Mouse (Mus musculus): ENCODE data around the gene Foxj3. TPM values are rescaled to one million over a fixed set of nuclear protein-coding genes. Genes with fewer than 3 reads are reported as not detected.

The Foxj3 gene
- polyA plus RNA-seq, 1 experiment: 47.9 TPM

GRCm38 (mm10) chr4:119662976-119663375, 126.2 kb downstream of the Foxj3 start:
- Histone ChIP-seq H3K27ac (ENCODE audit: insufficient read depth, low read length) (no peak overlapping the region), H3K4me3 (ENCODE audit: low read depth, low read length) (no peak overlapping the region), H3K27me3 (ENCODE audit: control insufficient read depth, insufficient read depth, low read length, poor library complexity, severe bottlenecking) (no peaks in the 10 kb centered on the region)

GRCm38 (mm10) chr4:119663409-119664095, 126.7 kb downstream of the Foxj3 start:
- no peaks in the 10 kb centered on the region for H3K9me3 ChIP-seq (replicated peaks; ENCODE audit: control insufficient read depth, insufficient read depth, low read length, poor library complexity, severe bottlenecking)

More at GRCm38 (mm10) chr4:119662976-119663375, 126.2 kb downstream of the Foxj3 start:
- no peaks in the 10 kb centered on the region for H3K4me1 ChIP-seq (ENCODE audit: control insufficient read depth, insufficient read depth, low read length)
- no peak overlapping the region for H3K9ac ChIP-seq (ENCODE audit: low read depth, poor library complexity, severe bottlenecking)
- TF ChIP-seq EP300 (IDR thresholded peaks at IDR 0.05; ENCODE audit: insufficient read depth, low read depth, low read length) (no peak), POLR2A (IDR thresholded peaks at IDR 0.05; ENCODE audit: insufficient read depth, low read length) (no peak), CTCF (IDR thresholded peaks at IDR 0.05; ENCODE audit: low read depth, low read length) (no peak)
- no peaks in the 10 kb centered on the region for H3K9me3 ChIP-seq (replicated peaks; ENCODE audit: control insufficient read depth, insufficient read depth, low read length, poor library complexity, severe bottlenecking)
- no peaks in the 10 kb centered on the region for H3K36me3 ChIP-seq (ENCODE audit: control insufficient read depth, insufficient read depth, low read length, poor library complexity, severe bottlenecking)

GRCm38 (mm10) chr4:119665166-119665565, 128.4 kb downstream of the Foxj3 start:
- Histone ChIP-seq H3K4me3 (ENCODE audit: low read depth, low read length) (no peak overlapping the region), H3K4me1 (ENCODE audit: control insufficient read depth, insufficient read depth, low read length) (no peaks in the 10 kb centered on the region), H3K27me3 (ENCODE audit: control insufficient read depth, insufficient read depth, low read length, poor library complexity, severe bottlenecking) (no peaks in the 10 kb centered on the region), H3K9ac (ENCODE audit: low read depth, poor library complexity, severe bottlenecking) (no peak overlapping the region), H3K27ac (ENCODE audit: insufficient read depth, low read length) (no peak overlapping the region), H3K36me3 (ENCODE audit: control insufficient read depth, insufficient read depth, low read length, poor library complexity, severe bottlenecking) (no peaks in the 10 kb centered on the region), H3K9me3 (replicated peaks; ENCODE audit: control insufficient read depth, insufficient read depth, low read length, poor library complexity, severe bottlenecking) (no peaks in the 10 kb centered on the region)
- TF ChIP-seq CTCF (IDR thresholded peaks at IDR 0.05; ENCODE audit: low read depth, low read length): no peak
- TF ChIP-seq POLR2A (IDR thresholded peaks at IDR 0.05; ENCODE audit: insufficient read depth, low read length): no peak
- TF ChIP-seq EP300 (IDR thresholded peaks at IDR 0.05; ENCODE audit: insufficient read depth, low read depth, low read length): no peak

More at GRCm38 (mm10) chr4:119663409-119664095, 126.7 kb downstream of the Foxj3 start:
- no peak overlapping the region for H3K27ac ChIP-seq (ENCODE audit: insufficient read depth, low read length)
- no peaks in the 10 kb centered on the region for H3K27me3 ChIP-seq (ENCODE audit: control insufficient read depth, insufficient read depth, low read length, poor library complexity, severe bottlenecking)
- no peak overlapping the region for H3K9ac ChIP-seq (ENCODE audit: low read depth, poor library complexity, severe bottlenecking)
- no peak overlapping the region for H3K4me3 ChIP-seq (ENCODE audit: low read depth, low read length)
- H3K4me1 ChIP-seq (ENCODE audit: control insufficient read depth, insufficient read depth, low read length): no peaks in the 10 kb centered on the region
- H3K36me3 ChIP-seq (ENCODE audit: control insufficient read depth, insufficient read depth, low read length, poor library complexity, severe bottlenecking): no peaks in the 10 kb centered on the region
- TF ChIP-seq EP300 (IDR thresholded peaks at IDR 0.05; ENCODE audit: insufficient read depth, low read depth, low read length): no peak
- no peak for TF ChIP-seq CTCF (IDR thresholded peaks at IDR 0.05; ENCODE audit: low read depth, low read length)
- no peak for TF ChIP-seq POLR2A (IDR thresholded peaks at IDR 0.05; ENCODE audit: insufficient read depth, low read length)

GRCm38 (mm10) chr4:119666116-119666515, 129.3 kb downstream of the Foxj3 start:
- H3K36me3 ChIP-seq (ENCODE audit: control insufficient read depth, insufficient read depth, low read length, poor library complexity, severe bottlenecking): no peaks in the 10 kb centered on the region
- H3K27ac ChIP-seq (ENCODE audit: insufficient read depth, low read length): no peak overlapping the region

GRCm38 (mm10) chr4:119667454-119667853, 130.7 kb downstream of the Foxj3 start:
- H3K9me3 ChIP-seq (replicated peaks; ENCODE audit: control insufficient read depth, insufficient read depth, low read length, poor library complexity, severe bottlenecking): no peaks in the 10 kb centered on the region
- no peak overlapping the region for H3K27ac ChIP-seq (ENCODE audit: insufficient read depth, low read length)
- no peaks in the 10 kb centered on the region for H3K4me1 ChIP-seq (ENCODE audit: control insufficient read depth, insufficient read depth, low read length)
- no peaks in the 10 kb centered on the region for H3K36me3 ChIP-seq (ENCODE audit: control insufficient read depth, insufficient read depth, low read length, poor library complexity, severe bottlenecking)
- no peaks in the 10 kb centered on the region for H3K27me3 ChIP-seq (ENCODE audit: control insufficient read depth, insufficient read depth, low read length, poor library complexity, severe bottlenecking)
- H3K4me3 ChIP-seq (ENCODE audit: low read depth, low read length): no peak overlapping the region
- no peak overlapping the region for H3K9ac ChIP-seq (ENCODE audit: low read depth, poor library complexity, severe bottlenecking)
- TF ChIP-seq CTCF (IDR thresholded peaks at IDR 0.05; ENCODE audit: low read depth, low read length): peak; percentile 77
- TF ChIP-seq POLR2A (IDR thresholded peaks at IDR 0.05; ENCODE audit: insufficient read depth, low read length): no peak
- TF ChIP-seq EP300 (IDR thresholded peaks at IDR 0.05; ENCODE audit: insufficient read depth, low read depth, low read length): no peak

More at GRCm38 (mm10) chr4:119666116-119666515, 129.3 kb downstream of the Foxj3 start:
- Histone ChIP-seq H3K9ac (ENCODE audit: low read depth, poor library complexity, severe bottlenecking) (no peak overlapping the region), H3K9me3 (replicated peaks; ENCODE audit: control insufficient read depth, insufficient read depth, low read length, poor library complexity, severe bottlenecking) (no peaks in the 10 kb centered on the region), H3K4me1 (ENCODE audit: control insufficient read depth, insufficient read depth, low read length) (no peaks in the 10 kb centered on the region), H3K27me3 (ENCODE audit: control insufficient read depth, insufficient read depth, low read length, poor library complexity, severe bottlenecking) (no peaks in the 10 kb centered on the region), H3K4me3 (ENCODE audit: low read depth, low read length) (no peak overlapping the region)
- TF ChIP-seq POLR2A (IDR thresholded peaks at IDR 0.05; ENCODE audit: insufficient read depth, low read length) (no peak), CTCF (IDR thresholded peaks at IDR 0.05; ENCODE audit: low read depth, low read length) (no peak), EP300 (IDR thresholded peaks at IDR 0.05; ENCODE audit: insufficient read depth, low read depth, low read length) (no peak)

- Histone ChIP-seq H3K27ac (ENCODE audit: insufficient read depth, low read length) (no peak overlapping the region), H3K4me3 (ENCODE audit: low read depth, low read length) (no peak overlapping the region), H3K9me3 (replicated peaks; ENCODE audit: control insufficient read depth, insufficient read depth, low read length, poor library complexity, severe bottlenecking) (no peaks in the 10 kb centered on the region), H3K9ac (ENCODE audit: low read depth, poor library complexity, severe bottlenecking) (no peak overlapping the region), H3K4me1 (ENCODE audit: control insufficient read depth, insufficient read depth, low read length) (no peaks in the 10 kb centered on the region), H3K36me3 (ENCODE audit: control insufficient read depth, insufficient read depth, low read length, poor library complexity, severe bottlenecking) (no peaks in the 10 kb centered on the region), H3K27me3 (ENCODE audit: control insufficient read depth, insufficient read depth, low read length, poor library complexity, severe bottlenecking) (no peaks in the 10 kb centered on the region)
- no peak for TF ChIP-seq POLR2A (IDR thresholded peaks at IDR 0.05; ENCODE audit: insufficient read depth, low read length)
- TF ChIP-seq EP300 (IDR thresholded peaks at IDR 0.05; ENCODE audit: insufficient read depth, low read depth, low read length): no peak
- no peak for TF ChIP-seq CTCF (IDR thresholded peaks at IDR 0.05; ENCODE audit: low read depth, low read length)
These were observed 131.4 kb downstream of the Foxj3 start for GRCm38 (mm10) chr4:119668185-119668584.
